In the genomic region with DNA sequence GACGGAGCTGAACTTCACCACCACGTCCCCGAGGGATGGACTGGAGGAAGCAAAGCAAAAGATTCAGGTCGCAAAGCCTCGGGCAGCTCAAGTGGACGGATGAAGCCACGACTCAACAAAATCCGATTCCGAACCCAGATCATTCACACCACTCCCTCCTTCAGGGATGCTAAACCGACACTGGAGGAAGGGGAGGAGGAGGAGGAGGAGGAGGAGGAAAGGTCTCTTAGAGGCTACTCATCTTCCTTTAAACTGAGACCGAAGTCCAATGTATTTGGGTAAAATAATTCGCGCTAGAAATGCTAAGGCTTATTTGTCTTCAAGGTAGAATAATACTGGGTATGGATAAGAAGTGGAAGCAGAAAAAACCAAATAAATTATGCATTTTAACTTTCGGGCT, we compare ENCODE assay signal across 8 mouse cellular contexts. TPM values are rescaled to one million over a fixed set of nuclear protein-coding genes. Genes with fewer than 3 reads are reported as not detected.
A peak's percentile ranks its signal among the peaks of the same experiment; 100 is the strongest.
DNase-seq lines count a peak whose midpoint lies in the region; ATAC-seq and TF ChIP-seq lines count a peak whose summit lies in the region.

No protein-coding gene starts in this region.

- TF ChIP-seq POLR2A in bone marrow, adult 2 months (IDR thresholded peaks at IDR 0.05; ENCODE audit: borderline replicate concordance, control insufficient read depth, low read depth, low read length): no peak

- no peak for TF ChIP-seq CTCF in bone marrow, adult 2 months (IDR thresholded peaks at IDR 0.05; ENCODE audit: control insufficient read depth, insufficient read depth, low read length)

- no peak for ATAC-seq in hindbrain, embryonic 11.5 days (ENCODE audit: low FRiP score)

- H3K4me1 ChIP-seq in heart, embryonic 10.5 days: peaks cover 19% of the 10 kb centered on the region
- no peaks in the 10 kb centered on the region for H3K4me1 ChIP-seq in bone marrow, adult 2 months (ENCODE audit: control insufficient read depth, insufficient read depth, low read length)
- no peaks in the 10 kb centered on the region for H3K4me1 ChIP-seq in hindbrain, embryonic 11.5 days (replicated peaks; ENCODE audit: control insufficient read depth, insufficient read depth, low read length)
- H3K4me1 ChIP-seq in midbrain, embryonic 10.5 days: peaks cover 46% of the 10 kb centered on the region

- H3K36me3 ChIP-seq in heart, embryonic 10.5 days: no peaks in the 10 kb centered on the region
- H3K36me3 ChIP-seq in hindbrain, embryonic 11.5 days (ENCODE audit: control insufficient read depth, insufficient read depth, low read length): no peaks in the 10 kb centered on the region
- peaks cover 12% of the 10 kb centered on the region for H3K36me3 ChIP-seq in midbrain, embryonic 10.5 days

- 0 out of 2 replicates have a peak overlapping the region, but pooled peaks have one; percentile 25 for H3K9ac ChIP-seq in hindbrain, embryonic 11.5 days (ENCODE audit: low read depth, low read length)

- H3K27ac ChIP-seq in heart, embryonic 10.5 days: no peak overlapping the region
- H3K27ac ChIP-seq in bone marrow, adult 2 months (ENCODE audit: control insufficient read depth, insufficient read depth, low read depth, low read length, poor library complexity): no peak overlapping the region
- H3K27ac ChIP-seq in hindbrain, embryonic 11.5 days (ENCODE audit: low read depth, low read length): no peak overlapping the region
- no peak overlapping the region for H3K27ac ChIP-seq in midbrain, embryonic 10.5 days (replicated peaks)

- DNase-seq in heart, embryonic 10.5 days (ENCODE audit: low spot score): no peak
- no peak for DNase-seq in heart, adult 9 months (ENCODE audit: low spot score in 2 of 2)
- peak; percentile 16 for DNase-seq in hindbrain, embryonic 11.5 days (ENCODE audit: low spot score)
- DNase-seq in midbrain, embryonic 10.5 days (ENCODE audit: low spot score): no peak
- DNase-seq in adrenal gland, adult 8-10 months: no peak
- no peak for DNase-seq in cerebellum, adult 11 months
- no peak for DNase-seq in frontal cortex, postnatal 36 days (ENCODE audit: low spot score in 2 of 2)

- whole genome bisulfite sequencing in heart, embryonic 10.5 days: 39% methylated on average over 14 of the region's 14 CpGs
- 52% methylated on average over 14 of the region's 14 CpGs for WGBS in bone marrow, adult 2 months
- WGBS in hindbrain, embryonic 11.5 days: 46% methylated on average over 14 of the region's 14 CpGs
- 49% methylated on average over 14 of the region's 14 CpGs for WGBS in midbrain, embryonic 10.5 days

- H3K27me3 ChIP-seq in heart, embryonic 10.5 days (ENCODE audit: insufficient read depth, poor library complexity, severe bottlenecking): no peaks in the 10 kb centered on the region
- no peaks in the 10 kb centered on the region for H3K27me3 ChIP-seq in hindbrain, embryonic 11.5 days (ENCODE audit: control insufficient read depth, insufficient read depth, low read length)
- H3K27me3 ChIP-seq in midbrain, embryonic 10.5 days (ENCODE audit: low read depth, poor library complexity, severe bottlenecking): peaks cover 6% of the 10 kb centered on the region; the same call in 1 of the 2 replicates

- H3K4me2 ChIP-seq in hindbrain, embryonic 11.5 days (replicated peaks; ENCODE audit: low read depth, low read length): peak overlapping the region; percentile 93

- peak overlapping the region; percentile 84 for H3K4me3 ChIP-seq in heart, embryonic 10.5 days
- peak overlapping the region; percentile 91 for H3K4me3 ChIP-seq in bone marrow, adult 2 months (replicated peaks; ENCODE audit: control insufficient read depth, low read depth, low read length)
- H3K4me3 ChIP-seq in hindbrain, embryonic 11.5 days (ENCODE audit: low read depth, low read length): peak overlapping the region; percentile 87
- peak overlapping the region; percentile 88 for H3K4me3 ChIP-seq in midbrain, embryonic 10.5 days

- no peaks in the 10 kb centered on the region for H3K9me3 ChIP-seq in heart, embryonic 10.5 days
- H3K9me3 ChIP-seq in hindbrain, embryonic 11.5 days (ENCODE audit: control insufficient read depth, low read length): no peaks in the 10 kb centered on the region
- no peaks in the 10 kb centered on the region for H3K9me3 ChIP-seq in midbrain, embryonic 10.5 days (replicated peaks)

RNA-seq across cellular contexts. Expression of a gene that starts 1.5 kb away (rescaled TPM):
- polyA plus RNA-seq in heart, embryonic 10.5 days (2016; fragmentation: Nextera tagmentation; extraction: Ambion mirVana): 4.7 and 6.3 TPM in 2 replicates
- polyA plus RNA-seq in bone marrow, adult 2 months (2011; ENCODE audit: insufficient read depth, insufficient read length, low replicate concordance, missing spikeins): 1.1 and 3.1 TPM in 2 replicates
- polyA plus RNA-seq in hindbrain, embryonic 11.5 days (2014; fragmentation: Nextera tagmentation; extraction: Ambion mirVana): 11.9 and 13.6 TPM in 2 replicates
- polyA plus RNA-seq in midbrain, embryonic 10.5 days (2016; fragmentation: Nextera tagmentation; extraction: Ambion mirVana): 13.3 and 15.7 TPM in 2 replicates
- 10 to 100 TPM; 23.1 to 42.2 (median 35.8) TPM for total RNA-seq in adrenal gland, adult 8-10 months (2022)

RNA-seq across cellular contexts. Expression of a gene that starts 1.7 kb away (rescaled TPM):
- 35.6 and 37.9 TPM in 2 replicates for polyA plus RNA-seq in heart, embryonic 10.5 days (2016; fragmentation: Nextera tagmentation; extraction: Ambion mirVana)
- 3.8 and 5.7 TPM in 2 replicates for polyA plus RNA-seq in bone marrow, adult 2 months (2011; ENCODE audit: insufficient read depth, insufficient read length, low replicate concordance, missing spikeins)
- 32.0 and 32.4 TPM in 2 replicates for polyA plus RNA-seq in hindbrain, embryonic 11.5 days (2014; fragmentation: Nextera tagmentation; extraction: Ambion mirVana)
- 23.6 and 27.7 TPM in 2 replicates for polyA plus RNA-seq in midbrain, embryonic 10.5 days (2016; fragmentation: Nextera tagmentation; extraction: Ambion mirVana)
- 10 to 100 TPM; 39.3 to 54.2 (median 49.7) TPM for total RNA-seq in adrenal gland, adult 8-10 months (2022)
